Mouse (Mus musculus): ENCODE measurements around the gene Cacna1c.

- no peak for TF ChIP-seq ZC3H11A (IDR thresholded peaks at IDR 0.05; ENCODE audit: borderline replicate concordance, low read depth, low read length)
- TF ChIP-seq CHD2 (IDR thresholded peaks at IDR 0.05; ENCODE audit: low read depth, low read length): no peak
- no peak for TF ChIP-seq MAFK (IDR thresholded peaks at IDR 0.05; ENCODE audit: insufficient read depth, low read depth, low read length)
These were observed 602.7 kb downstream of the Cacna1c start for GRCm38 (mm10) chr6:118593377-118594061.
